ENCODE assay signal across 9 mouse cellular contexts in the genomic region with DNA sequence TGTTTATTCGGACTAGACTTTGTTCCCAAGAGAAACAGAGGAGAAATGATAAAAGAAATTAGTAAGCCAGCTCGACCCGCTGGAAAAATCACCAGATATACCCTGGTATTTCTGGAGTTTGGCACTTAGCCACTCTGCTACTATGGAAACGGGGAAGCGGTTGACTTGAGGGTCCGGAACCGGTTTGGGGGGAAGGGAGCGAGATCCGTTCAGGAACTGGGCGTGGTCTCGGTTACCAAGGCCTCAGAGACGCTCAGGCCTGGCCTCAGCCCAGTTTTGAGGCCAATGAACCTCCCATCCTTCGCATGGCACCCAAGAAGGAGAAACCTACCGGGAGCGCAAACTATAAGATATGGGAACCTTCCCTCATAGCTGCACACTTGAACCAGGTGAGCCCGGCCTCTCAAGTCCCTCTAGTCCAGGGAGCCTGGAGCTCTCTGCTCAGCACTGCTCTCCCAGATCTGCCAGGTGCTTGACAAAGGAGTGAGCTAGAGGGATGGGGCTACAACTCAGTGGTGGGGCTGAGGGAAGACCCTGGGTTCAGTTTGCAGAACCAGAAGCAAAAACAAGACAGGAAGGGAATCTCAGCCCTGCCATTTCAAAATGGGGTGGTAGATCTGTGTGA. TPM values are rescaled to one million over a fixed set of nuclear protein-coding genes. Genes with fewer than 3 reads are reported as not detected.
DNase-seq lines count a peak whose midpoint lies in the region; ATAC-seq and TF ChIP-seq lines count a peak whose summit lies in the region.
"Had no signal": no experiment of that assay in that cellular context is flagged by ENCODE, and none has a peak within 500 bp of the region (broad histone marks: within the 10 kb centered on the region; RNA-seq: fewer than 3 reads in every experiment).

A gene (plus strand): TSS at position 220 of the 625 bp plus-strand sequence.

- peak; percentile 20 to 71 for DNase-seq in left cerebral cortex, postnatal 10 days (ENCODE audit: extremely low spot score in 1 of 2, low spot score in 2 of 2)
- no peak for DNase-seq in left cerebral cortex, postnatal 36 days (ENCODE audit: low spot score in 2 of 2)
- peak; percentile 87 for DNase-seq in embryonic facial prominence, embryonic 14.5 days (ENCODE audit: low spot score)
- DNase-seq in gastrocnemius, postnatal 36 days = no peak

- WGBS in embryonic facial prominence, embryonic 14.5 days = 22% methylated on average over 16 of the region's 16 CpGs
- 41% methylated on average over 16 of the region's 16 CpGs for WGBS in hindbrain, embryonic 16.5 days
- WGBS in liver, embryonic 12.5 days (ENCODE audit: insufficient replicate concordance) = 23% methylated on average over 16 of the region's 16 CpGs

- H3K27ac ChIP-seq in embryonic facial prominence, embryonic 14.5 days (replicated peaks; ENCODE audit: low read depth, low read length) = no peak within 1 kb of the TSS
- H3K27ac ChIP-seq in hindbrain, embryonic 16.5 days (ENCODE audit: low read depth, low read length) = no peak within 1 kb of the TSS
- no peak within 1 kb of the TSS for H3K27ac ChIP-seq in liver, embryonic 12.5 days
- peak within 1 kb of the TSS; percentile 86 for H3K27ac ChIP-seq in testis, adult 2 months (ENCODE audit: control insufficient read depth, insufficient read depth, low read depth, low read length)

- H3K27me3 ChIP-seq in embryonic facial prominence, embryonic 14.5 days (replicated peaks; ENCODE audit: control insufficient read depth, insufficient read depth, low read length) = no peaks in the 10 kb centered on the region
- H3K27me3 ChIP-seq in hindbrain, embryonic 16.5 days (replicated peaks; ENCODE audit: control insufficient read depth, insufficient read depth, low read length) = no peaks in the 10 kb centered on the region
- no peaks in the 10 kb centered on the region for H3K27me3 ChIP-seq in liver, embryonic 12.5 days (replicated peaks)
- H3K27me3 ChIP-seq in testis, adult 2 months (ENCODE audit: control insufficient read depth, insufficient read depth, low read length) = no peaks in the 10 kb centered on the region

- peak; percentile 89 for ATAC-seq in embryonic facial prominence, embryonic 14.5 days (ENCODE audit: low read depth)
- no peak for ATAC-seq in hindbrain, embryonic 16.5 days
- ATAC-seq in liver, embryonic 12.5 days = peak; percentile 52; the same call in 1 of the 2 replicates
- no peak for ATAC-seq in cerebellum, adult (ENCODE audit: insufficient number of reproducible peaks, low FRiP score, low TSS enrichment)

- no peak within 1 kb of the TSS for H3K9ac ChIP-seq in embryonic facial prominence, embryonic 14.5 days (ENCODE audit: low read depth, low read length)
- H3K9ac ChIP-seq in hindbrain, embryonic 16.5 days (ENCODE audit: low read depth, low read length) = no peak within 1 kb of the TSS
- no peak within 1 kb of the TSS for H3K9ac ChIP-seq in liver, embryonic 12.5 days

- no peak for TF ChIP-seq CTCF in testis, adult 2 months (IDR thresholded peaks at IDR 0.05; ENCODE audit: control insufficient read depth, insufficient read depth, insufficient replicate concordance, low read depth, low read length)

- H3K4me3 ChIP-seq in embryonic facial prominence, embryonic 14.5 days (ENCODE audit: low read depth, low read length) = no peak within 1 kb of the TSS
- H3K4me3 ChIP-seq in hindbrain, embryonic 16.5 days (ENCODE audit: low read length) = no peak within 1 kb of the TSS
- no peak within 1 kb of the TSS for H3K4me3 ChIP-seq in liver, embryonic 12.5 days
- peak within 1 kb of the TSS; percentile 96 for H3K4me3 ChIP-seq in testis, adult 2 months (ENCODE audit: control insufficient read depth, low read depth, low read length)

- H3K4me1 ChIP-seq in embryonic facial prominence, embryonic 14.5 days (ENCODE audit: control insufficient read depth, insufficient read depth, low read length) = no peaks in the 10 kb centered on the region
- H3K4me1 ChIP-seq in hindbrain, embryonic 16.5 days (ENCODE audit: control insufficient read depth, insufficient read depth, low read depth, low read length) = no peaks in the 10 kb centered on the region
- H3K4me1 ChIP-seq in liver, embryonic 12.5 days = peaks cover 3% of the 10 kb centered on the region; the same call in 1 of the 2 replicates
- peaks cover 9% of the 10 kb centered on the region for H3K4me1 ChIP-seq in testis, adult 2 months (ENCODE audit: control insufficient read depth, insufficient read depth, low read length)

- peak within 1 kb of the TSS; percentile 5; the same call in 1 of the 2 replicates for H3K4me2 ChIP-seq in embryonic facial prominence, embryonic 14.5 days (ENCODE audit: low read depth, low read length)
- H3K4me2 ChIP-seq in hindbrain, embryonic 16.5 days (ENCODE audit: low read length) = peak within 1 kb of the TSS; percentile 6; the same call in 1 of the 2 replicates
- 0 out of 2 replicates have a peak within 1 kb of the TSS, but pooled peaks have one; percentile 10 for H3K4me2 ChIP-seq in liver, embryonic 12.5 days

- TF ChIP-seq POLR2A in testis, adult 2 months (IDR thresholded peaks at IDR 0.05; ENCODE audit: control insufficient read depth, low read depth, low read length) = peak; percentile 92

- H3K9me3 ChIP-seq in embryonic facial prominence, embryonic 14.5 days (ENCODE audit: control insufficient read depth, low read length) = no peaks in the 10 kb centered on the region
- H3K9me3 ChIP-seq in hindbrain, embryonic 16.5 days (ENCODE audit: control insufficient read depth, low read length) = no peaks in the 10 kb centered on the region
- H3K9me3 ChIP-seq in liver, embryonic 12.5 days (replicated peaks) = no peaks in the 10 kb centered on the region; the same call in 1 of the 2 replicates

- no peaks in the 10 kb centered on the region for H3K36me3 ChIP-seq in embryonic facial prominence, embryonic 14.5 days (ENCODE audit: control insufficient read depth, insufficient read depth, low read length)
- H3K36me3 ChIP-seq in hindbrain, embryonic 16.5 days (ENCODE audit: control insufficient read depth, insufficient read depth, low read length) = no peaks in the 10 kb centered on the region
- H3K36me3 ChIP-seq in liver, embryonic 12.5 days = no peaks in the 10 kb centered on the region
- H3K36me3 ChIP-seq in testis, adult 2 months (ENCODE audit: control insufficient read depth, insufficient read depth, low read length) = peaks cover 3% of the 10 kb centered on the region

- intact Hi-C loops in left cerebral cortex, postnatal 10 days (cut with DNase I) = no loop called here
- intact Hi-C loops in left cerebral cortex, postnatal 36 days (cut with DNase I) = no loop called here
- intact Hi-C loops in gastrocnemius, postnatal 36 days (cut with DNase I) = no loop called here

RNA-seq across cellular contexts. Expression of the gene that starts here (rescaled TPM):
- under 1 TPM; 0.56 to 0.61 TPM for total RNA-seq in left cerebral cortex, postnatal 10 days (2021)
- total RNA-seq in left cerebral cortex, postnatal 36 days (2021) = under 1 TPM; 0.07 to 0.22 TPM
- polyA plus RNA-seq in embryonic facial prominence, embryonic 14.5 days (2014; fragmentation: Nextera tagmentation; extraction: Ambion mirVana) = 1.7 and 2.4 TPM in 2 replicates
- 0.75 and 0.81 TPM in 2 replicates for polyA plus RNA-seq in hindbrain, embryonic 16.5 days (2015; fragmentation: Nextera tagmentation; extraction: Ambion mirVana)
- polyA plus RNA-seq in liver, embryonic 12.5 days (2016; fragmentation: Nextera tagmentation; extraction: Ambion mirVana) = 0.06 and 0.29 TPM in 2 replicates
- polyA plus RNA-seq in testis, adult 2 months (2012; rRNA removed) = 45.5 and 47.0 TPM in 2 replicates
- total RNA-seq in gastrocnemius, postnatal 36 days (2021) = not detected
- polyA plus RNA-seq: spleen, adult 2 months had no signal

Comparison
In these comparisons a context has a peak if more than half of its experiments do, and no peak if none do; other contexts are left out.
1. RNA of the gene that starts here (polyA plus RNA-seq): 45.5 to 47.0 TPM in testis, adult 2 months; 1.7 to 2.4 TPM in embryonic facial prominence, embryonic 14.5 days, 0.75 to 0.81 TPM in hindbrain, embryonic 16.5 days and 0.06 to 0.29 TPM in liver, embryonic 12.5 days; every median in the first group is over 10 times any median in the second.
2. Peak in DNase-seq in left cerebral cortex, postnatal 10 days; RNA of the gene not detected or under 1 TPM.
3. Peak in ATAC-seq and H3K4me2 ChIP-seq in liver, embryonic 12.5 days; RNA of the gene not detected or under 1 TPM.
4. Peak in every context shown above with its lines, with median percentiles within 50 percentile points of each other: H3K4me2 ChIP-seq.